Mouse (Mus musculus) stomach, postnatal 0 days (tissue): Measurements from ENCODE around the gene Runx2. TPM values are rescaled to one million over a fixed set of nuclear protein-coding genes. Genes with fewer than 3 reads are reported as not detected.

Source experiments
- ATAC-seq: fragments of 200-750 bp; cut with Nextera tagmentation; 2 replicates; pipeline ENCODE4 v1.8.0; 2017; ENCODE audit not compliant: low FRiP score, low TSS enrichment
- DNase-seq: peaks from one replicate; pipeline ENCODE4 v3.0.0-alpha.2; 2016; ENCODE audit warnings: low spot score
- H3K27ac ChIP-seq: fragments of 300-500 bp; sonication (generic); replicated peaks from 2 replicates; pipeline ENCODE4 v1.5.1; 2014; ENCODE audit warnings: mild to moderate bottlenecking, control low read depth
- H3K27me3 ChIP-seq: fragments of 300-500 bp; sonication (generic); 2 replicates; pipeline ENCODE4 v1.6.1; 2014; ENCODE audit warnings: low read length; ENCODE audit not compliant: control insufficient read depth, insufficient read depth
- H3K36me3 ChIP-seq: fragments of 300-500 bp; sonication (generic); 2 replicates; pipeline ENCODE4 v1.6.1; 2014; ENCODE audit warnings: low read length, mixed read lengths; ENCODE audit not compliant: control insufficient read depth, insufficient read depth
- H3K4me1 ChIP-seq: fragments of 300-500 bp; sonication (generic); replicated peaks from 2 replicates; pipeline ENCODE4 v1.6.1; 2014; ENCODE audit warnings: antibody characterized with exemption; ENCODE audit not compliant: control insufficient read depth, insufficient read depth
- H3K4me2 ChIP-seq: fragments of 300-500 bp; sonication (generic); replicated peaks from 2 replicates; pipeline ENCODE4 v1.6.1; 2014; ENCODE audit warnings: low read depth, mild to moderate bottlenecking, control low read depth, moderate library complexity
- H3K4me3 ChIP-seq: fragments of 300-500 bp; sonication (generic); 2 replicates; pipeline ENCODE4 v1.5.1; 2014; ENCODE audit warnings: low read depth, low read length, control low read depth
- H3K9ac ChIP-seq: fragments of 300-500 bp; sonication (generic); 2 replicates; pipeline ENCODE4 v1.6.1; 2014; ENCODE audit warnings: mild to moderate bottlenecking, low read length, control low read depth, mixed read lengths
- H3K9me3 ChIP-seq: fragments of 300-500 bp; sonication (generic); 2 replicates; pipeline ENCODE4 v1.6.1; 2016; ENCODE audit warnings: low read length; ENCODE audit not compliant: control insufficient read depth
- CTCF ChIP-seq: IDR thresholded peaks from 2 replicates; pipeline ENCODE4 v1.5.1; 2016; ENCODE audit warnings: antibody characterized with exemption, low read depth, mild to moderate bottlenecking, moderate library complexity
- EP300 ChIP-seq: optimal IDR thresholded peaks from 2 replicates; pipeline ENCODE3; 2016; ENCODE audit warnings: antibody characterized with exemption
- WGBS: fragments of 180-500 bp; shearing (Covaris S2); extraction: QIAGEN DNeasy Blood & Tissue Kit; methylation state at CpG from one replicate; pipeline ENCODE4 v1.1.7; 2014; 5-methylcytosine and 5-hydroxymethylcytosine counted together
- polyA plus RNA-seq: library from polyadenylated mRNA; unstranded; fragments of >200 nt; fragmentation: Nextera tagmentation; extraction: Ambion mirVana; gene quantifications from 2 replicates; pipeline ENCODE4 v1.2.1, GENCODE M21; 2015

Runx2 gene
- polyA plus RNA-seq, 1 experiment from 2014 or later, result 0.53 TPM

GRCm38 (mm10) chr17:44479491-44479890, 335.1 kb downstream of the Runx2 start:
- 71% methylated on average over 4 of the region's 4 CpGs for WGBS
- no peak for DNase-seq
- Histone ChIP-seq H3K9ac (no peak overlapping the region), H3K4me2 (no peak overlapping the region), H3K9me3 (no peaks in the 10 kb centered on the region), H3K36me3 (no peaks in the 10 kb centered on the region), H3K27me3 (no peaks in the 10 kb centered on the region), H3K4me3 (no peak overlapping the region), H3K27ac (no peak overlapping the region), H3K4me1 (no peaks in the 10 kb centered on the region)
- TF ChIP-seq CTCF, result no peak
- no peak for TF ChIP-seq EP300
- no peak for ATAC-seq

GRCm38 (mm10) chr17:44475910-44476309, 338.7 kb downstream of the Runx2 start:
- Histone ChIP-seq H3K9me3 (no peaks in the 10 kb centered on the region), H3K9ac (no peak overlapping the region), H3K36me3 (no peaks in the 10 kb centered on the region), H3K27ac (no peak overlapping the region), H3K27me3 (no peaks in the 10 kb centered on the region), H3K4me1 (no peaks in the 10 kb centered on the region), H3K4me3 (no peak overlapping the region), H3K4me2 (no peak overlapping the region)
- WGBS, result 77% methylated on average over 8 of the region's 8 CpGs
- TF ChIP-seq EP300 (no peak), CTCF (no peak)
- DNase-seq (no peak), ATAC-seq (no peak)

GRCm38 (mm10) chr17:44474280-44474679, 340.3 kb downstream of the Runx2 start:
- H3K4me1 ChIP-seq, result no peaks in the 10 kb centered on the region
- no peaks in the 10 kb centered on the region for H3K36me3 ChIP-seq
- no peak for TF ChIP-seq EP300
- TF ChIP-seq CTCF, result no peak
- H3K4me2 ChIP-seq, result no peak overlapping the region
- H3K27ac ChIP-seq, result no peak overlapping the region
- WGBS, result 63% methylated on average over 3 of the region's 3 CpGs
- H3K9ac ChIP-seq, result no peak overlapping the region
- no peaks in the 10 kb centered on the region for H3K27me3 ChIP-seq
- DNase-seq (no peak), ATAC-seq (no peak)
- no peak overlapping the region for H3K4me3 ChIP-seq
- H3K9me3 ChIP-seq, result no peaks in the 10 kb centered on the region

- H3K4me1 ChIP-seq, result no peaks in the 10 kb centered on the region
- H3K4me3 ChIP-seq, result no peak overlapping the region
- no peaks in the 10 kb centered on the region for H3K9me3 ChIP-seq
- no peak for ATAC-seq
- no peak overlapping the region for H3K27ac ChIP-seq
- H3K4me2 ChIP-seq, result no peak overlapping the region
- no peak for DNase-seq
- H3K9ac ChIP-seq, result no peak overlapping the region
- no peaks in the 10 kb centered on the region for H3K27me3 ChIP-seq
- TF ChIP-seq EP300, result no peak
- no peak for TF ChIP-seq CTCF
- no peaks in the 10 kb centered on the region for H3K36me3 ChIP-seq
- WGBS, result 67% methylated on average over 7 of the region's 7 CpGs
Observed at GRCm38 (mm10) chr17:44472695-44473094, 341.9 kb downstream of the Runx2 start.

- Histone ChIP-seq H3K9me3 (no peaks in the 10 kb centered on the region), H3K4me2 (no peak overlapping the region), H3K4me1 (no peaks in the 10 kb centered on the region), H3K9ac (no peak overlapping the region), H3K27me3 (no peaks in the 10 kb centered on the region), H3K36me3 (no peaks in the 10 kb centered on the region), H3K4me3 (no peak overlapping the region), H3K27ac (no peak overlapping the region)
- 78% methylated on average over 4 of the region's 4 CpGs for WGBS
- TF ChIP-seq EP300, result no peak
- no peak for TF ChIP-seq CTCF
- ATAC-seq, result no peak
- DNase-seq, result no peak
Observed at GRCm38 (mm10) chr17:44463679-44464078, 350.9 kb downstream of the Runx2 start.

GRCm38 (mm10) chr17:44460156-44460555, 354.4 kb downstream of the Runx2 start:
- TF ChIP-seq EP300 (no peak), CTCF (no peak)
- Histone ChIP-seq H3K27ac (no peak overlapping the region), H3K27me3 (no peaks in the 10 kb centered on the region), H3K9me3 (no peaks in the 10 kb centered on the region), H3K4me2 (no peak overlapping the region), H3K4me3 (no peak overlapping the region), H3K9ac (no peak overlapping the region), H3K4me1 (no peaks in the 10 kb centered on the region), H3K36me3 (no peaks in the 10 kb centered on the region)
- no peak for ATAC-seq
- WGBS, result 91% methylated on average over 6 of the region's 6 CpGs
- DNase-seq, result no peak
